Mouse (Mus musculus): ENCODE measurements at regions not wholly inside any gene's neighbourhood (a gene's known extent, or its start where the extent isn't known, plus 50 kb on each side); places are given as distances from the start of the nearest gene placed in this dataset.
A peak's percentile ranks its signal among the peaks of the same experiment; 100 is the strongest.

DNA sequence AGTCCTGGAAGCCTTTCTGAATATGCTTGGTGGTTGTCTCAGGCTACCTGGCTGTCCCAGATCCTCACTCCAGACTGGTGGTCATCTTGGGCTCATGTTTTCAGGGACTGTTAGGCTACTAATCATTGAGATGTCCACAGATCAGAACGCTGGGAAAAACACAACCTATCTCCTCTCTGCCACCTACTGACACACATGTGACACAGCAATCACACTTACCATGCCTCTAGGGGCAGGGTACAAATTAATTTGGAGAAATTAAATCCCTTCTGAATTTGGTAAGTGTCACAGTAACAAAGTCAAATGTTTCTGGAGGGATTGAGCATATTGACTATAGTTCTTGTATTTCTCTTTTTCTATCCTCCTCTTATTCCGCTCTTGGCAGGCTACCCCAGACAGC lies 465.6 kb downstream of the Defb40 start:
- 0 out of 2 replicates have a peak, but pooled peaks have one; percentile 14 for TF ChIP-seq CTCF (IDR thresholded peaks at IDR 0.05; ENCODE audit: extremely low read depth, insufficient read depth, low read length)
- TF ChIP-seq POLR2A (IDR thresholded peaks at IDR 0.05; ENCODE audit: extremely low read depth, insufficient read depth, low read length), result no peak

All from cortical plate, adult 2 months (tissue).